Mouse (Mus musculus): ENCODE data around the gene Phox2b.

Phox2b gene

DNA sequence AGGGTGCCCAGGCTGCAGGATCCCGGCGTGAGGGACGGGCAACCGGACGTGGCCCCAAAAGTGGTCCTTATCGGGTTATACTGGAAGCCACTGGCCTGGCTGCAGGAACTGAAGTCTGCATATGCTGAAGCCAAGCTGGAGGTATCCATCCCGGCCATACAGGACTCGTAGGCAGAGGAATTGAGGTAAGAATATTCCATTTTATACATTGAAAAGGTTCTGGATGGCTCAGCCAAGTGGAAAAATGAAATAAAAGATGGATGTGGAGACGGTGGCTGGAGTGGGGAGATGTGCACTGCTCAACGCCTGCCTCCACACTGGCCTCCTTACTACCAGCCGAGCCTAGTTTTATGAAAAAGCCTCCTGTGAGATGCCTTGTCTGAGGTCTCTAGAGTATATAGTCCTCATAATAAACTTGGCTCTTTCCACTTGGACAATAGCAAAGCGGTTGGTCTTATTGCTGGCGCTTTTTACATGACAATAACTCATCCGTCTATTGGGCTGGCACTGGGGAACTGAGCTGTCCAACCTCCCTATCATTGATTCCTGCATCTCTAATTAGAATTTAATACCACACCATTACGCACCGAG lies at the start of gene Phox2b:
Gene Phox2b (minus strand): TSS at position 569 of the 591 bp plus-strand sequence.
- DNase-seq (ENCODE audit: extremely low read depth, insufficient read length, low spot score): no peak

DNA sequence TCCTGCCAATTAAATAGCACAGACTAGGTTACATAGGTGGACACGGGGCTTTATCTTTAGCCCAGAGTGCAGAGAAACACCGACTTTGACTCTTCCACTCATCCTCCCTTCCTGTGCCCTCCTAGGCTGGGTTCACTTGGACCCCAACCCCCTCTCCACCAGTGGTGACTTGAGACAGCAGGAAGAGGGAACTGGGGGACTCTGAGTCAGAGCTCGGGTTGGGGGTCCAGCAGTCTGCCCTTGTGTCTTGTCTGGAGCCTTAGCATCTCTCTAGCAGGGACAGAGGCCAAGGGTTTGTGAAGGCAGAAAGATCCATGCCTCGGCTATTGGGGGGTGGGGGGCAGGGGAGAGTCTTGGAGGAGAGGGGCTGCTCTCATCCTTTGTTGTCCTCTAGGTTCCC lies 43.5 kb upstream of the Phox2b start:
- DNase-seq (ENCODE audit: extremely low read depth, insufficient read length, low spot score): no peak

DNA sequence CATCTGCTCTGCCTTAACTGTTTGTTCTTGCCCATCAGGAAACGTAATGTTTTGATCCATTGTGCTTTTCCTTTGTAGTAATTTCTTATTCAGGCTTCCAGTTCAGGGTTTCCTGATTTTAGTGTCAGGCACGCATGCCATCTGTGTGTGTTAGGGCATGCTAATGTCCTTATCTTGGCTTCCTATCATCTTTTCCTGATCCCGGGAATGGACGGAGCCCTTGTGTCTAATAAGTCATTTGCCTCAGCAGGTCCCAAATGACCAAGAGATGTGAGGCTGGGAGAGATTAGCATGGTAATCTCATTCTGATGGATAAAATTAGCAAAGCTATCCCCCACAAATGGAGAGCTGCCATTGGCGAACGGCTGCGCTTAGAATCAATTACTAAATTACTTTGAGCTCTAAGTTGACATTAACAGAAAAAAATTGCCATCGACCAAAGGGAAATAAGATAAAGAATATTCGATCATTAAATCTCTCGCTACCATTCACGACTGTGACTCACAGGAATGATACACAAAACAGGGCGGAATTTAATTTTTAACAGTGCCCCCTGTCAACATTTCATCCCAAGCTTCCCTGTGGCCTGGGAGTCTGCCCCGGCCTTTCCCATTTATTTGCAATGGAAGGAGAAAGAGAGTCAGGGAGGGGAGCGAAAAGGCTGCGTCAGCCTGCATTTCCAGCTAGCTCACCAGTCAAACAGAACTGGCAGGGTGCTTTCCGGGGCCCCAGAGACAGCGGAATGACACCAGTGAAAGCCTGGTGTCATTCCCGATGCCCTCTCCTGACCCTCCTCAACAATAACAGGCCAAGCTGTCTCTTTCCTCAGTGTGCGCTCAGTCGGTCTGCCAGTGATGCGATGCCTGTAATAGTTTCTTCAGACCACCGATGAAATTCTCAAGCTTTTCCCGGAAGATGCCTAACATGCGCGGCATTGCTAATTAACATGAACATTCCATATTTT lies 40.2 kb upstream of the Phox2b start:
- no peak for DNase-seq (ENCODE audit: extremely low read depth, insufficient read length, low spot score)

DNA sequence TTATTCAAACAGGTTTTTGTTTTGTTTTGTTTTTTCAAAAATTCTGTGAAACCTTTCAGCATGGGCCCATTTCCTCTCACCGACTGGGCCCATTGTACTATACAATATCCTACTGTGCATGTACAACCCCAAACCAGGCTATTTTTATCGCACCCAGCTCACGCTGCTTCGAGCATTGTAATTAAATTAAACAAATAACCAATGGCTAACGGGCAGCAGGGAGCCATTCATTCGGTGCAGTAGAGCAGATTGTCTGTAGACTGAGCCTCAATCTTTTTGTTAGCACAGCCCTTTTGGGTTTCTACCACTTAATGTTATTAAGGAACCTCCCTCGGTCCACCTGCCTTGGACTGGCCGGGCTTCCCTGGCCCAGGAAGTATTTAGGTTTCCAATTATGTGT lies 39.5 kb upstream of the Phox2b start:
- DNase-seq (ENCODE audit: extremely low read depth, insufficient read length, low spot score): no peak

DNA sequence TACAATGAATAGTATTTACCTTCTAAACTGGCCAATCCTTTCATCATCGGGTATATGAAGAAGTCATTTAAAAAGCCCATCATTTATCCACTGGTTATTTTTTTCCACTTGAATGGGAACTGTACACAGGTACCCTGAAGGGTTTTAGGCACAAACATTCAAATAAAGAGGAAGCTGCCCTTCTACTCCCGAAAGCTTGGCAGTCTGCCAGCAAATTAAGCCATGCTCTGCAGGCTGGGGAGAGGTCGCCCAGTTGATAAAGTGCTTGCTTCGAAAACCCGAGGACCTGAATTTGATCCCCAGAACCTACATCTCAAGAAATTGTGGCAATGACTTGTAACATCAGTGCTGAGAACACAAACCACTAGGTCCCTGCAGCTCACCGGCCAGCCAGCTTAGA lies 35.6 kb upstream of the Phox2b start:
- no peak for DNase-seq (ENCODE audit: extremely low read depth, insufficient read length, low spot score)

DNA sequence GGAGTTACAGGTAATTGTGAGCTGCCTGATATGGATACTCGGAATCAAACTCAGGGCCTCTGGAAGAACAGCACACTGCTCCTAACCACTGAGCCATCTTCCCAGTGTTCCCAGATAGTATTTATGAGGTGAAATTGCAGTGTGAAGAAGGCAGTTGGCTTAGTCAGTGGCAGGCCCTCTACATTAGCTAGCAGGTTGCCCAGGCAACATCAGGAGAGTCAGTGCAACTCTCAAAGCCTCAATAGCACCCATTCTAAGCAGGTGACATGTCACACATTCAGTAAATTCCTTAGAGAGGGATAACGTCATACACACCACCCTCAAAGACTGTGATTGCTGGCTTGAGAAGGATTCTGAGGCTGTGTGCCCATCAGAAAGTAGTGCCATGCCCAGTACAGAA lies 32.6 kb upstream of the Phox2b start:
- no peak for DNase-seq (ENCODE audit: extremely low read depth, insufficient read length, low spot score)

DNA sequence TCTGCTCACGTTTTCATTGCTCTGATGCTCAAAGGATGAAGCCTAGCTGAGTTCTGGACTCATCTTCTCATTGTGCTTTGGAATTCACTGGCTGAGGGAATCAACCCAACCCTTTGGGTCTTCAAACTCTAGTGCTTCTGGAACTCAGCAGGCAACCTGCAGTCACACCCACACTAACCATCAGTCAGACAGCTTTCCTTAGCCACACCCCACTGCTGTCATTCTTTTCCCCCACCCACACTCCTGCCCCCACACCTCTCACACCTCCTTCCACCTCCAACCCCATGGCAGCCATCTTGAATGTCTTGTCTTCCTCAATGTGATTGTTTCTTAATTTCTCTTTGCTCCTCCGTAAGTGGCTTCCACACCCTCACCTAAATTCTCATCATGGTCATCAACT lies 7.2 kb upstream of the Phox2b start:
- DNase-seq (ENCODE audit: extremely low read depth, insufficient read length, low spot score): no peak

DNA sequence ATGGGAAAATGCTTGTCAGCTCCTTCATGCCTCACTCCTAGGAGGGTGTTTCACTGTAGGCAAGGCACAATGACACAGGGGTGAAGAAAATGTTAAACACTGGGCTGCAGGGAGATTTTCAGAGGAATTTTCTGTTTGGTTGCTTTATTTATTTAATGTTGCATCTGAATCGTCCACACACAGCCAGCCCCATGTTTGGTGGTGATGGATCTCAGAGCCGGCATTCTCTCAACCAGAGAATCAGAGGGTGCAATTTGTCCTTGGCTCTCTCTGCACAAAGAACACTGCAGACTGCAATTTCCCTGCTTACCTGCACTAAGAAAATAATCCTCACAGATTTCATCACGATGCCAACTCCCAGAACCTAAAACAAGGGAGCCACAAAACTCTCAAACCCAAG lies 3.9 kb upstream of the Phox2b start:
- no peak for DNase-seq (ENCODE audit: extremely low read depth, insufficient read length, low spot score)

DNA sequence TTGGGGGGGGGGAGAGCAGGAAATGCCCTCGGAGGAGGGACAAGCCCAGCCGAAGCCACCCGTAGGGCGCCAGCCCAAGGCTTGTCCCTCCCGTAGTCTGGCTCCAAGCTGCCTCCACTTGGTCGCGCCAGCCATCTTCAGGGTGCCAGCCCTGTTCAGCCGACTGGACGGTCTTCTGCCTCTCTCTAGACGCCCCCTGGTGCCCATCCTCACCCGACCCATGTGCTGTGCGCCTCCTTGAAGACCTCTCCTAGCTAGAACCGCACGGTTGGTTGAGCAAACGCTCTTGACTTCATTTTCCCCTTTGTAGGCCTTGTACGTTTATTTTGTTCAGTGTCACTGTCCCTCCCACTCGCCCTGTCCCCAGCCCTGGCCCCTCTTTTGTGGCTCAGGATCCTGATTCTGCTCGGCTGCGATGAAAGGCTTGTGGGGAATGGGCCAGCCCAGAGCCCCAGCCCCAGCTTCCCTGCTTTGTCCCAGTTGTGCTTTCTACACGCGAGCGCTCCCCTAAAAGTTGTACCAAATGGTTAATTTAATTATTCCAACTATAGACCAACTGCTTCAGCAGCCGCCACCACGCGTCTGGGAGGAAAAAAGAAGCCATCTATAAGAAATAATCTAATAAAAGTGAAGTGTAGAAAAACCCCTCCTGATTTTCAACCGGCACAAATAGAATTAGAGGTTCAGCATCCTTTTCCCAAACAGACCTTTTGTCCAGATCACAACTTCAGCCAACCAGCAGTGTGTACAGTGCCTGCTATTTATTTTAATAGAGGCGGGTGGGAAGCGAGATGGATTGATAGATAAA lies 2.9 kb upstream of the Phox2b start:
- DNase-seq (ENCODE audit: extremely low read depth, insufficient read length, low spot score): no peak

DNA sequence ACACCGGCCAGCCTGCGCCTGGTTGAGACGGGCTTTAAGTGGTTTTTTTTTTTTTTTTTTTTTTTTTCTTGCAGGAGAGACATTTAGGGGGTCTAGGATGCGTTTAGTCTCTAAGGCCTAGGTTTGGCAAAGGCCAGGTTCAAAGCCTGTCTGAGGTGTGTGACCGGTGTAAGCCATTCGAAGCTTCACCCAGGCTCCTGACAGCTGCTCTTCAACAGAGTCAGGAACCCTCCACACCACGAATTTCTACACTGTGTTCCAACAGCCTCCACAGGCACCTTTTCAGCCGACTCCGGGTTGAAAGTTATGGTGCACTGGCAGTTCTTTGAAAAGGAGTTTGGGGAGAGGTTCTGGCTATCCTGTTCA lies 2.3 kb upstream of the Phox2b start:
- DNase-seq (ENCODE audit: extremely low read depth, insufficient read length, low spot score): no peak

DNA sequence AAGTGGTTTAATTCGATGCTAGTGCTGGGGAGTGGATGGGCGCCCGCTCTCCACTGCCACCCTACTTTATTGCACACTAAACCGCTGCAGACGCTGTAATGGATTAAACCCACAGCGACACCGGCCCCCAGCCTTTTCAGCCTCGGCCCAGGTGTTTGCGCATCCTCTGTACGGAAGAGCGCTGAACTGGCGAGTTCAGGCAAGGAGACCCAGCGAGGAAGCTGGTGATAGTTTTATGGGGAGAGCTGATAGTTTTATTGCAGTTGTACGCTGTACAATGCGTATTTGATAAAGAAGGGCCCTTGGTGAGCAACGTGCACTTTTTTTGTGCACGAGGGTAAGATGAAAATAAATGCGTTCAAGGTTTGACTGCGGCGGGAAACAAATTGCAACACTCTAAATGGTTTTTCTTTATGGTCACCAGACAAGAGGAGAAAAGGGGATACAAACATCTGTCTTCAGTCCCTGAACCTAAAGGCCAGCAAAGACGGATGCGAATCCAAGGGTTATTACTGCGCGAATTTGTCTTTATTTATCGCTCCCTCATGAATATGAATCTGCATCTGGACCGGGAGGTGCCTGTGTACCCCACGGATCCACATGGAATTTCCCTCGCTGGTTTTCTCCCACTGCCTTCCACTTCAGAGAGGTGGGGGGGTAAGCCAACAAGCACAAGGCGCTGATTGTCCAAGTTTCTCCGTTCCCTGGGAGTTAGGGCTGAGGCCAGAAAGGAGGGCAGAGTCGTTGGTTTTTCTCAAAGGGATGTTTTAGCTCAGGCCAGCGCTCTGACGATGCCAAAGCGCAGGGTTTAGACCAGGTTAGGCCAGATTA lies 1.7 kb upstream of the Phox2b start:
- no peak for DNase-seq (ENCODE audit: extremely low read depth, insufficient read length, low spot score)

DNA sequence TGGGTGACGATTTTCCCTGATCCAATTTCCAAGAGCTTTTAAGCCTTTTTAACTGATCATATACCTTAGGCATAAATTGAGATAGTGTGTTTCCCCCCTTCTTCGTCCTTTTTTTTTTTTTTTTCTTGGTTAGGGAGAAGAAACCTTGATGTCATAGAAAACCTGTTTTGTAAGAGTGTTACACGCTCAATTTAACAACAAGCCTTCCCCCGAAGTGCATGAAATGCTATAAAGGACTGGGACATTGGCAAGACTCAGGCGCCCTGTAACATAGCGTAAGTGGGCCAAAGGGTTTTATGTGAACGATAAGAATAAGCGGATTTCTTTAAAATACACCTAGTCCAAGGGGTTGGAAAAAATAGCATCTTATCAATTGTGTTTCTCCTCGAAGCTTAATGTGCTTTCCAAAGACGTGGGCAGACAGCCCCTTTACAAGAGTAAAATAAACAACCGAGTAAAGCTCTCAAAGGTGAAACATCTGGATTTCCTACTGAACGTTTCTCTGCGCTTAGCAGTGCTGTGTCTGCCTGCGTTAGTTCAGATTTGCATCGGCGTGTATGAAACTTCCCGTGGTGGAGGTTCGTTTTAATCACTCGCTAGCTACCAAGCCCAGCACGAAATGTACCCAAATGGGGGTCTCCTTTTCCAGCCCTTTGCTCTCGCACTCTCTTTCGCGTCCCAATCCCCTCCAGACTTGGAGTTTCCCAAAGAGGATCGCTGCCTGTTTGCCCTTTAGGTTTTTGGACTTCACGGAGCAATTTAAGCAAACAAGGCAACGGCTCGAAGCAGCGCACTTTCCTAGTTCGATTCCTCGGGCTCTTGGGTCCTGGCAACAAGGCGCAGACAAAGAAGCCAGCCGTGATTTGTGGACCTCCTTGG lies 531 bp upstream of the Phox2b start:
- no peak for DNase-seq (ENCODE audit: extremely low read depth, insufficient read length, low spot score)

DNA sequence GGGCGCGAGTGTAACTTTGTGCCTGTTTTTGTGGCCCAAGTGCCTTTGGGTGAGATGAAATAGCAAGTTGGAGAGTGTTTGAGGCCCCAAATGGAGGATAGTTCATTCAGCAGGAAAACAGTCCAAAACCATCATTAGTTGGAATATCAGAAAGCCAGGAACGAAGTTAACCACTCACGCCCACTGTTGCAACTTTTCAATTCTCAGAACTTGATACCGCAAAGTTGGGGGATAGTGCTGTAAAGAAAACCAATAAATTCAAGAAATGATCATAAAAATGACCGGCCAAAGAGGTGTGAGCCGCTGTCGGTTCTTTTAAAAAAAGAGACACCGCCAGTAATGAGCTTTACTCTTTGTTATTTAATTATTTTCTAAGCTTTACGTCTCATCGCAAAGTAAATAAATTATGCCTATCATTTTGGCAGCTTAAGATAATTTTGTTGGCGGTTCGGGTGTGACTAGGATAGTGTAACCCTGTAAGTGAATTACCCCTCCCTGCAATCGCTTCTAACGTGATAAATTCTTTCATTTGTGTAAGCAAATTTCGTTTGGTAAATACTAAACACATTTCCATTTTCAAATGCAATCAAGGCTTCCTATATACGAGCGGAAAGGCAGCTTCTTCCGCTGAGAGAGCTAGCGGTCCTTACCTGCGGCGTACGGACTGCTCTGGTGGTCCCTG lies 909 bp downstream of the Phox2b start:
- no peak for DNase-seq (ENCODE audit: extremely low read depth, insufficient read length, low spot score)

DNA sequence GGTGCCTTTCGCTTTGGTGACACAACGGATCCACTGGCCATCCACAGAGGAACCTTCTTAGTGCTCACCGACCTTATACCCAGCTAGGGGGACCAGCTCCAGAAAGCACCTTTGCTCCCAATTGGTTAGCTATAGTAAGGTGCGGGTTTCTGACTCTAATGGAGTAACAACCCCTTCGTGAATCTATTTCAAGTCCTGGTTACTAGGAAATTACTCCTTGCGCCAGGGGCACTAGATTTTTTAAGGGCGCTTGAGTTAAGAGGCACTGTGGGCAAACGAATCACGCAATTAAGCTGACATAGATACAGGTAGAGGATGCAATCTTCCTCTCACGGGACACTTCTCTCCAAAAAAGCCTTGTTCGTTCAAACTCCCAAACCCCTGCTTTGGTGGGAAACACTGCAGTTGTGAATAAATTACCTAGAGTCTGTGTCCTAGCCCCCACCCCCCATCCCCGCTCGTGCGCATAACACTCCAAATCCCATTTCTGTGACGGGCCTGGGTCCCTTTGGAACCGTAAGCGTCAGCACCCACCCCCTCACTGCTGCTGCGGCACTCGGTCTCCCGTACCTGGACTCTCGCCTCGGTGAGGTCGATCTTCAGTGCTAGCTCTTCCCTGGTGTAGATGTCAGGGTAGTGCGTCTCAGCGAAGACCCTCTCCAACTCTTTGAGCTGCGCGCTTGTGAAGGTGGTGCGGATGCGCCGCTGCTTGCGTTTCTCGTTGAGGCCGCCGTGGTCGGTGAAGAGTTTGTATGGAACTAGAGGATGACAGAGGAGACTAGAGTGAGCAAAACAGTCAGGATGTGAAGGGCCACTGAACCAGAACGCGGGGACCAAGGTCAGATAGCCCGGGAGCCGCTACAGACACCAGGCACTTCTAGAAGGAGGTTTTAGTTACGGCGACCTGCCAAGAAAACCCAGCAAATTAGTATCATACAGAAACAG lies 1.7 kb downstream of the Phox2b start:
- no peak for DNase-seq (ENCODE audit: extremely low read depth, insufficient read length, low spot score)

DNA sequence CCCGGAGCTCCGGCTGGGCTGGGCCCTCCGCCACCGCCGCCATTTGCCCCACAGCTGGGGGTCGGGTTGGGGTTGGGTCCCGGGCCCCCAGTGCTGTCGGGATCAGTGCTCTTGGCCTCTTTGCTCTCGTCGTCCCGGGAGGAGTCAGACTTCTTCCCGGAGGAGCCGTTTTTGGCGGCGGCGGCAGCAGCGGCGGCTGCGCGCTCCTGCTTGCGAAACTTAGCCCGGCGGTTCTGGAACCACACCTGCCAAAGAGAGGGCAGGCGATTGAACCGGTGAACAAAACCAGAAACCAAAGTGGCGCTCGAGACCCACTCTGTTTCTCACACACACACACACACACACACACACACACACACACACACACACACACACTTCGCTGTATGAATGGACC lies 2.7 kb downstream of the Phox2b start:
- DNase-seq (ENCODE audit: extremely low read depth, insufficient read length, low spot score): no peak

DNA sequence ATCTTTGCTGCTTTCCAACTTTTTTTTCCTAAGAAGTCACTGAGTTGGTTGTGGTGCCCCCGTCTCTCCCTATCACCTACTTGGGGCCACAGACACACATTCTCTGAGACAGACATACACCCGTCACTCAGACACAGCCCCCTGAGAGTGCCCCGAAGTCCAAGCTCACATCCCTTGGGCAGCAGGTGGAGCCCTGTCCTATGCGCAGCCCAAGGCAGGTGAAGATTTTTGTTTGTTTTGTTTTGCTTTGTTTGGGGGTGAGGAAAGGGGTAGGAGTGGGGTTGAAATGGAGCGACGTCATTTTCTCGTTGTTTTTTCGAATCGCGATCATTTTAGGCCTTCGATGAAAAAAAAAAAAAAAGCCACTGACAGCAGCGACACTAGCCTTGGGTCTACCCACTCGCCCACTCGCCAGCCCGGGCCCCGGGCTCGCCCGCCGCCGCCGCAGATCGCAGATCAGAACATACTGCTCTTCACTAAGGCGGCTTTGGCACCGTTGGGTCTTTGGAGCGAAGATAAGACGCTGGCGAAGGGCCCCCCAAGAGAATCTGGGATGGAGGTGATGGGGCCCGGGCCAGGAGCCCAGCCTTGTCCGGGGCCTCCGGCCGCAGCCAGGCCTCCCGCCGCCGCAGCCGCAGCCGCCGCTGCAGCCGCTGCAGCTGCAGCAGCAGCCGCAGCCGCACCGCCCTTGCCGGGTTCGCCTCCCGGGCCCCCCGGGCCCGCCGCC lies 3.3 kb downstream of the Phox2b start:
- no peak for DNase-seq (ENCODE audit: extremely low read depth, insufficient read length, low spot score)

DNA sequence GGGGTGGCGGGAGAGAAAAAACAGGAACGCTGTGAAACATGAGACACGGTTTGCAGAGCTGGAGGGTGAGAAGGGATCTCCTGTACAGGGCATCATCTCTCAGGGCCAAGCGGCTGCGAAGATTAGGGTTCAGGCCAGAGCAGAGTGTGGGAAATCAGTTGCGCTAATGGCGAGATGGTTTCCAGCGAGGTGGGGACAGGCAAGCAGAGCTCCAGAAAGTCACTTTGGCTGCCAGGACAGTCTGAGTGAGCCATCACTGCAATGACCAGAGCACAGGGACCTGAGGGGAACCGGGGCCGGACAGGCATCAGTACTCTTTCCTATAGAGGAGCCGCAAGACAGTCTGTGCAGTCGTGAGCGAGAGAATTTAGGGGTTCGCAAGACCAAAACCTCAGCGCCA lies 3.9 kb downstream of the Phox2b start:
- DNase-seq (ENCODE audit: extremely low read depth, insufficient read length, low spot score): no peak

Measured in 3134 (cell line).